7 mouse cellular contexts compared by ENCODE assay signal in the genomic region with DNA sequence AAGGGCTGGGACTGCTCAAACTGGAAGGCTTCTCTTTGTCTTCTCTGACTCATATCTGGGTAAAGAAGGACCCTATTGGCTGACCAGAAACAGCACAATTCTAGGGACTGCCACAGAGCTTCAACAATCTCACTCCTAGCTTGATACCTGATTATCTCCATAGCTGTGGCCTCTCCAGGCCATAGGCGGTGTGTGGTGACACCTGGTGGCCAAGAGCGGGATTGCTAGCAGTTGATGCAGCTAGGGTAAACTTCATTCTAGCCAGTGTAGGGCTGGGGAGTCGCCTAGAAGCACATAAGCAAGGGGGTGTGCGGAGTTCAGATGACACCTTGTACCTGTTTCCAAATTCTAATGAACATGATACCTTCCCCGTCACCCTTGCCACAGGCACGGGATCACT.
A peak's percentile ranks its signal among the peaks of the same experiment; 100 is the strongest.
DNase-seq lines count a peak whose midpoint lies in the region; ATAC-seq and TF ChIP-seq lines count a peak whose summit lies in the region.

No protein-coding gene starts in this region.

- 3% methylated on average over 6 of the region's 6 CpGs for WGBS in intestine, postnatal 0 days
- WGBS in midbrain, embryonic 15.5 days = 4% methylated on average over 6 of the region's 6 CpGs
- 2% methylated on average over 6 of the region's 6 CpGs for WGBS in small intestine, adult 2 months

- H3K9ac ChIP-seq in intestine, postnatal 0 days (ENCODE audit: low read depth, low read length) = no peak overlapping the region
- H3K9ac ChIP-seq in midbrain, embryonic 15.5 days = no peak overlapping the region

- no peak overlapping the region for H3K4me3 ChIP-seq in intestine, postnatal 0 days (ENCODE audit: low read depth, low read length)
- no peak overlapping the region for H3K4me3 ChIP-seq in midbrain, embryonic 15.5 days
- no peak overlapping the region for H3K4me3 ChIP-seq in small intestine, adult 2 months (ENCODE audit: low read depth, low read length)

- H3K4me1 ChIP-seq in intestine, postnatal 0 days (replicated peaks; ENCODE audit: control insufficient read depth, insufficient read depth, low read length) = no peaks in the 10 kb centered on the region
- peaks cover 22% of the 10 kb centered on the region for H3K4me1 ChIP-seq in midbrain, embryonic 15.5 days
- H3K4me1 ChIP-seq in small intestine, adult 2 months (ENCODE audit: control insufficient read depth, insufficient read depth, insufficient read length, low read length) = peaks cover 4% of the 10 kb centered on the region

- peak; percentile 92 for DNase-seq in adipocyte (ENCODE audit: low spot score)
- DNase-seq in cerebellum, postnatal 36 days = peak; percentile 95 to 98
- peak; percentile 84 for DNase-seq in gastrocnemius, postnatal 14 days
- DNase-seq in left cerebral cortex, postnatal 4 days = peak; percentile 93

- no peak overlapping the region for H3K27ac ChIP-seq in intestine, postnatal 0 days (ENCODE audit: low read depth, low read length)
- H3K27ac ChIP-seq in midbrain, embryonic 15.5 days = no peak overlapping the region
- H3K27ac ChIP-seq in small intestine, adult 2 months (ENCODE audit: insufficient read depth, low read depth, low read length) = no peak overlapping the region

- no peaks in the 10 kb centered on the region for H3K36me3 ChIP-seq in intestine, postnatal 0 days (ENCODE audit: control insufficient read depth, insufficient read depth)
- H3K36me3 ChIP-seq in midbrain, embryonic 15.5 days (replicated peaks) = no peaks in the 10 kb centered on the region
- H3K36me3 ChIP-seq in small intestine, adult 2 months (ENCODE audit: control insufficient read depth, insufficient read depth, low read length) = no peaks in the 10 kb centered on the region

- no peaks in the 10 kb centered on the region for H3K9me3 ChIP-seq in intestine, postnatal 0 days (ENCODE audit: control insufficient read depth)
- H3K9me3 ChIP-seq in midbrain, embryonic 15.5 days = no peaks in the 10 kb centered on the region

- peaks cover 33% of the 10 kb centered on the region for H3K27me3 ChIP-seq in intestine, postnatal 0 days (replicated peaks; ENCODE audit: control insufficient read depth, insufficient read depth, low read length)
- H3K27me3 ChIP-seq in midbrain, embryonic 15.5 days (replicated peaks) = no peaks in the 10 kb centered on the region
- H3K27me3 ChIP-seq in small intestine, adult 2 months (ENCODE audit: control insufficient read depth, insufficient read depth, low read length) = peaks cover 16% of the 10 kb centered on the region

- ATAC-seq in intestine, postnatal 0 days = no peak
- ATAC-seq in midbrain, embryonic 15.5 days (replicated peaks) = peak; percentile 15

- intact Hi-C loops in gastrocnemius, postnatal 14 days (cut with DNase I; ENCODE audit: low total_unique reads) = loop anchor here (2.0 to 10.0 kb wide), 2 partner anchors 114 to 456 kb away; no protein-coding TSS in a partner anchor
- intact Hi-C loops in left cerebral cortex, postnatal 4 days (cut with DNase I) = loop anchor here (10.0 kb wide), 1 partner anchor 466 kb away; no protein-coding TSS in a partner anchor

- TF ChIP-seq CTCF in intestine, postnatal 0 days (IDR thresholded peaks at IDR 0.05; ENCODE audit: low read depth) = peak; percentile 98
- TF ChIP-seq CTCF in small intestine, adult 2 months (IDR thresholded peaks at IDR 0.05; ENCODE audit: extremely low read depth, insufficient read length, insufficient replicate concordance, low read depth, low read length) = peak; percentile 95; the same call in 1 of the 2 replicates

- TF ChIP-seq POLR2A in small intestine, adult 2 months (IDR thresholded peaks at IDR 0.05; ENCODE audit: low read depth, low read length) = no peak

- no peak overlapping the region for H3K4me2 ChIP-seq in intestine, postnatal 0 days (replicated peaks; ENCODE audit: low read depth)
- H3K4me2 ChIP-seq in midbrain, embryonic 15.5 days = no peak overlapping the region
